ENCODE assay signal across 10 mouse cellular contexts in the genomic region with DNA sequence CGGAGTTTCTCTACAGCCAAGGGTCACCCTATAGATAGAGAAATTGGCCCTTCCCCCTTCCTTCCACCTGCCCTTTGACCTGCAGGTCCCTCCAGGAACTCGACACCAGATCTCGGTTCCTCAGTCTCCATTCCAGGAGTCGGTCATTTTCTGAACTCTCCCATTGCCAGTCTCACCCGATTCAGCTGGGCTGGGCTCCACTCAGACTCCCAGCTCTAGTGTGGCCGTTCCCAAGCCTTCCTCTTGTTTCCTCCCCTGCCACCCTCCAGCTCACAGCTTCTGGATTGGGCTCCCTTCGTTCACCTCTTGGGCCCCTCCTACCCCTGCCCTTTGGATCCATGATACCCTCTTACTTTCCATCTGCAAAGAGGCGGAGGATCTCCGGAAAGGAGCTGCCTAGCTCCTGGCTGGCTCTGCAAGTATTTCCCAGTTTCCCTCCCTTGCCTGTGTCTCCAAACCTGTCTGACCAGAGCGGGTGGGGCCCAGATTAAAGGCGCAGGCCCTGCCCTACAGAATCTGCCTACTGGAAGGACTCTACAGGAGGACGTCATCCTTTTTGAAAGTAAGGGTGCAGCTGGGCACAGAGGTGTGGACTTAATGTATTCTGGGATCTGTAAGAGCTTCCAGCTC. TPM values are rescaled to one million over a fixed set of nuclear protein-coding genes. Genes with fewer than 3 reads are reported as not detected.
DNase-seq lines count a peak whose midpoint lies in the region; ATAC-seq and TF ChIP-seq lines count a peak whose summit lies in the region.
"Had no signal": no experiment of that assay in that cellular context is flagged by ENCODE, and none has a peak within 500 bp of the region (broad histone marks: within the 10 kb centered on the region; RNA-seq: fewer than 3 reads in every experiment).

No protein-coding gene starts in this region.

- H3K36me3 ChIP-seq in hindbrain, embryonic 13.5 days, result peaks cover 8% of the 10 kb centered on the region
- no peaks in the 10 kb centered on the region for H3K36me3 ChIP-seq in hindbrain, postnatal 0 days (ENCODE audit: insufficient read depth, low read length)
- H3K36me3 ChIP-seq in liver, embryonic 11.5 days (ENCODE audit: control insufficient read depth, insufficient read depth, low read length), result peaks cover 2% of the 10 kb centered on the region; the same call in 1 of the 2 replicates
- H3K36me3 ChIP-seq in stomach, postnatal 0 days (ENCODE audit: control insufficient read depth, insufficient read depth, low read length), result peaks cover 6% of the 10 kb centered on the region; the same call in 1 of the 2 replicates
- H3K36me3 ChIP-seq in midbrain, embryonic 16.5 days (ENCODE audit: control insufficient read depth, insufficient read depth, low read length), result peaks cover 2% of the 10 kb centered on the region; the same call in 1 of the 2 replicates

- H3K9me3 ChIP-seq in hindbrain, embryonic 13.5 days, result no peaks in the 10 kb centered on the region
- no peaks in the 10 kb centered on the region for H3K9me3 ChIP-seq in hindbrain, postnatal 0 days (ENCODE audit: low read length)
- no peaks in the 10 kb centered on the region for H3K9me3 ChIP-seq in liver, embryonic 11.5 days (ENCODE audit: control insufficient read depth, low read length)
- no peaks in the 10 kb centered on the region for H3K9me3 ChIP-seq in stomach, postnatal 0 days (ENCODE audit: control insufficient read depth, low read length)
- H3K9me3 ChIP-seq in midbrain, embryonic 16.5 days (replicated peaks; ENCODE audit: control insufficient read depth, low read length, poor library complexity, severe bottlenecking), result no peaks in the 10 kb centered on the region

- WGBS in hindbrain, embryonic 13.5 days, result 60% methylated on average over 12 of the region's 12 CpGs
- 68% methylated on average over 12 of the region's 12 CpGs for WGBS in hindbrain, postnatal 0 days
- 50% methylated on average over 12 of the region's 12 CpGs for WGBS in liver, embryonic 11.5 days
- WGBS in stomach, postnatal 0 days, result 38% methylated on average over 12 of the region's 12 CpGs
- WGBS in midbrain, embryonic 16.5 days, result 68% methylated on average over 12 of the region's 12 CpGs

- H3K4me1 ChIP-seq in hindbrain, embryonic 13.5 days (replicated peaks), result peaks cover 31% of the 10 kb centered on the region
- peaks cover 10% of the 10 kb centered on the region; the same call in 1 of the 2 replicates for H3K4me1 ChIP-seq in hindbrain, postnatal 0 days (ENCODE audit: insufficient read depth, low read length)
- peaks cover 34% of the 10 kb centered on the region for H3K4me1 ChIP-seq in liver, embryonic 11.5 days (replicated peaks; ENCODE audit: control insufficient read depth, insufficient read depth, low read length)
- peaks cover 3% of the 10 kb centered on the region; the same call in 1 of the 2 replicates for H3K4me1 ChIP-seq in stomach, postnatal 0 days (replicated peaks; ENCODE audit: control insufficient read depth, insufficient read depth)
- H3K4me1 ChIP-seq in midbrain, embryonic 16.5 days (ENCODE audit: control insufficient read depth, insufficient read depth, low read length), result peaks cover 19% of the 10 kb centered on the region

- peak; percentile 77 for TF ChIP-seq EP300 in stomach, postnatal 0 days (optimal IDR thresholded peaks at IDR 0.05)

- no peak for TF ChIP-seq CTCF in hindbrain, postnatal 0 days (IDR thresholded peaks at IDR 0.05; ENCODE audit: low read depth)
- TF ChIP-seq CTCF in stomach, postnatal 0 days (IDR thresholded peaks at IDR 0.05; ENCODE audit: low read depth), result no peak

- H3K4me2 ChIP-seq in hindbrain, embryonic 13.5 days, result no peak overlapping the region
- H3K4me2 ChIP-seq in hindbrain, postnatal 0 days (ENCODE audit: low read depth, low read length), result no peak overlapping the region
- peak overlapping the region; percentile 83 for H3K4me2 ChIP-seq in liver, embryonic 11.5 days
- H3K4me2 ChIP-seq in stomach, postnatal 0 days (replicated peaks; ENCODE audit: low read depth), result peak overlapping the region; percentile 52
- no peak overlapping the region for H3K4me2 ChIP-seq in midbrain, embryonic 16.5 days (ENCODE audit: low read length)

- ATAC-seq in hindbrain, embryonic 13.5 days (ENCODE audit: low FRiP score), result no peak
- ATAC-seq in hindbrain, postnatal 0 days, result no peak
- 0 out of 2 replicates have a peak, but pooled peaks have one; percentile 13 for ATAC-seq in liver, embryonic 11.5 days (replicated peaks; ENCODE audit: low FRiP score)
- peak; percentile 84 for ATAC-seq in stomach, postnatal 0 days (ENCODE audit: low FRiP score, low TSS enrichment)
- ATAC-seq in midbrain, embryonic 16.5 days, result no peak
- ATAC-seq: inflammation-experienced regulatory T-cells, adult 6 months; Patski had no signal

- H3K9ac ChIP-seq in hindbrain, embryonic 13.5 days, result 0 out of 2 replicates have a peak overlapping the region, but pooled peaks have one; percentile 6
- no peak overlapping the region for H3K9ac ChIP-seq in hindbrain, postnatal 0 days (replicated peaks; ENCODE audit: low read length)
- peak overlapping the region; percentile 95; the same call in 1 of the 2 replicates for H3K9ac ChIP-seq in liver, embryonic 11.5 days (ENCODE audit: low read depth, low read length)
- peak overlapping the region; percentile 63 for H3K9ac ChIP-seq in stomach, postnatal 0 days (ENCODE audit: low read length)
- H3K9ac ChIP-seq in midbrain, embryonic 16.5 days (ENCODE audit: low read depth, low read length), result no peak overlapping the region

- H3K27ac ChIP-seq in hindbrain, embryonic 13.5 days, result no peak overlapping the region
- no peak overlapping the region for H3K27ac ChIP-seq in hindbrain, postnatal 0 days
- no peak overlapping the region for H3K27ac ChIP-seq in liver, embryonic 11.5 days (ENCODE audit: low read depth, low read length)
- peak overlapping the region; percentile 95 for H3K27ac ChIP-seq in stomach, postnatal 0 days (replicated peaks)
- no peak overlapping the region for H3K27ac ChIP-seq in midbrain, embryonic 16.5 days (ENCODE audit: low read length)

- no peaks in the 10 kb centered on the region for H3K27me3 ChIP-seq in hindbrain, embryonic 13.5 days
- H3K27me3 ChIP-seq in hindbrain, postnatal 0 days (ENCODE audit: insufficient read depth, low read length), result no peaks in the 10 kb centered on the region
- no peaks in the 10 kb centered on the region for H3K27me3 ChIP-seq in liver, embryonic 11.5 days (replicated peaks; ENCODE audit: control insufficient read depth, insufficient read depth, low read length)
- no peaks in the 10 kb centered on the region for H3K27me3 ChIP-seq in stomach, postnatal 0 days (ENCODE audit: control insufficient read depth, insufficient read depth, low read length)
- no peaks in the 10 kb centered on the region for H3K27me3 ChIP-seq in midbrain, embryonic 16.5 days (ENCODE audit: control insufficient read depth, insufficient read depth, low read depth, low read length)
- H3K27me3 ChIP-seq: Patski had no signal

- no peak for DNase-seq in hindbrain, postnatal 0 days (ENCODE audit: low spot score)
- DNase-seq in kidney, adult 11 months, result peak; percentile 46
- DNase-seq in liver, embryonic 11.5 days (ENCODE audit: low spot score), result peak; percentile 43
- peak; percentile 91 for DNase-seq in stomach, postnatal 0 days (ENCODE audit: low spot score)
- no peak for DNase-seq in frontal cortex, postnatal 36 days (ENCODE audit: low spot score in 2 of 2)
- no peak for DNase-seq in adrenal gland, adult 8-10 months

- no peak overlapping the region for H3K4me3 ChIP-seq in hindbrain, embryonic 13.5 days
- H3K4me3 ChIP-seq in hindbrain, postnatal 0 days (ENCODE audit: low read length), result no peak overlapping the region
- peak overlapping the region; percentile 86 for H3K4me3 ChIP-seq in liver, embryonic 11.5 days (ENCODE audit: low read depth, low read length)
- H3K4me3 ChIP-seq in stomach, postnatal 0 days (ENCODE audit: low read depth, low read length), result peak overlapping the region; percentile 37
- no peak overlapping the region for H3K4me3 ChIP-seq in midbrain, embryonic 16.5 days (ENCODE audit: low read depth, low read length)

RNA-seq across cellular contexts. Expression of a gene that starts 1.8 kb away (rescaled TPM):
- polyA plus RNA-seq in hindbrain, embryonic 13.5 days (2015; fragmentation: Nextera tagmentation; extraction: Ambion mirVana), result 1.2 and 1.3 TPM in 2 replicates
- 0.52 and 0.54 TPM in 2 replicates for total RNA-seq in hindbrain, postnatal 0 days (2014; rRNA removed)
- polyA plus RNA-seq in hindbrain, postnatal 0 days (2015; fragmentation: Nextera tagmentation; extraction: Ambion mirVana), result 1.1 and 1.5 TPM in 2 replicates
- polyA plus RNA-seq in liver, embryonic 11.5 days (2014; fragmentation: Nextera tagmentation; extraction: Ambion mirVana), result 2.0 TPM in 2 replicates
- polyA plus RNA-seq in stomach, postnatal 0 days (2015; fragmentation: Nextera tagmentation; extraction: Ambion mirVana), result 51.9 and 54.1 TPM in 2 replicates
- 1.0 and 1.2 TPM in 2 replicates for polyA plus RNA-seq in midbrain, embryonic 16.5 days (2015; fragmentation: Nextera tagmentation; extraction: Ambion mirVana)
- 1 to 10 TPM; 4.4 to 7.1 (median 5.9) TPM for total RNA-seq in adrenal gland, adult 8-10 months (2022)

RNA-seq across cellular contexts. Expression of a gene that starts 1.9 kb away (rescaled TPM):
- polyA plus RNA-seq in hindbrain, embryonic 13.5 days (2015; fragmentation: Nextera tagmentation; extraction: Ambion mirVana), result 66.2 and 69.1 TPM in 2 replicates
- 78.8 and 98.1 TPM in 2 replicates for total RNA-seq in hindbrain, postnatal 0 days (2014; rRNA removed)
- polyA plus RNA-seq in hindbrain, postnatal 0 days (2015; fragmentation: Nextera tagmentation; extraction: Ambion mirVana), result 42.9 and 43.0 TPM in 2 replicates
- polyA plus RNA-seq in liver, embryonic 11.5 days (2014; fragmentation: Nextera tagmentation; extraction: Ambion mirVana), result 52.0 TPM in 2 replicates
- polyA plus RNA-seq in stomach, postnatal 0 days (2015; fragmentation: Nextera tagmentation; extraction: Ambion mirVana), result 15.9 and 19.0 TPM in 2 replicates
- 61.4 and 65.7 TPM in 2 replicates for polyA plus RNA-seq in midbrain, embryonic 16.5 days (2015; fragmentation: Nextera tagmentation; extraction: Ambion mirVana)
- total RNA-seq in adrenal gland, adult 8-10 months (2022), result 10 to 100 TPM; 48.2 to 66.6 (median 55.9) TPM

RNA-seq across cellular contexts. Expression of a gene that starts 9.3 kb away (rescaled TPM):
- 122 and 129 TPM in 2 replicates for polyA plus RNA-seq in hindbrain, embryonic 13.5 days (2015; fragmentation: Nextera tagmentation; extraction: Ambion mirVana)
- total RNA-seq in hindbrain, postnatal 0 days (2014; rRNA removed), result 54.9 and 76.9 TPM in 2 replicates
- polyA plus RNA-seq in hindbrain, postnatal 0 days (2015; fragmentation: Nextera tagmentation; extraction: Ambion mirVana), result 135 and 142 TPM in 2 replicates
- 111 and 113 TPM in 2 replicates for polyA plus RNA-seq in liver, embryonic 11.5 days (2014; fragmentation: Nextera tagmentation; extraction: Ambion mirVana)
- 161 and 166 TPM in 2 replicates for polyA plus RNA-seq in stomach, postnatal 0 days (2015; fragmentation: Nextera tagmentation; extraction: Ambion mirVana)
- polyA plus RNA-seq in midbrain, embryonic 16.5 days (2015; fragmentation: Nextera tagmentation; extraction: Ambion mirVana), result 91.3 and 107 TPM in 2 replicates
- total RNA-seq in adrenal gland, adult 8-10 months (2022), result 100 to 1,000 TPM; 233 to 293 (median 254) TPM

RNA-seq across cellular contexts. Expression of a gene that starts 30.2 kb away (rescaled TPM):
- 2.6 and 2.9 TPM in 2 replicates for polyA plus RNA-seq in hindbrain, embryonic 13.5 days (2015; fragmentation: Nextera tagmentation; extraction: Ambion mirVana)
- 8.3 and 10.1 TPM in 2 replicates for total RNA-seq in hindbrain, postnatal 0 days (2014; rRNA removed)
- polyA plus RNA-seq in hindbrain, postnatal 0 days (2015; fragmentation: Nextera tagmentation; extraction: Ambion mirVana), result 8.6 and 10.3 TPM in 2 replicates
- 5.6 and 7.0 TPM in 2 replicates for polyA plus RNA-seq in liver, embryonic 11.5 days (2014; fragmentation: Nextera tagmentation; extraction: Ambion mirVana)
- polyA plus RNA-seq in stomach, postnatal 0 days (2015; fragmentation: Nextera tagmentation; extraction: Ambion mirVana), result 12.3 and 16.2 TPM in 2 replicates
- 1.2 and 1.9 TPM in 2 replicates for polyA plus RNA-seq in midbrain, embryonic 16.5 days (2015; fragmentation: Nextera tagmentation; extraction: Ambion mirVana)
- 1 to 10 TPM; 4.1 to 6.9 (median 5.4) TPM for total RNA-seq in adrenal gland, adult 8-10 months (2022)
- polyA plus RNA-seq: inflammation-experienced regulatory T-cells, adult 6 months had no signal

RNA-seq across cellular contexts. Expression of a gene that starts 37.2 kb away (rescaled TPM):
- polyA plus RNA-seq in hindbrain, embryonic 13.5 days (2015; fragmentation: Nextera tagmentation; extraction: Ambion mirVana), result 495 and 508 TPM in 2 replicates
- 231 and 236 TPM in 2 replicates for total RNA-seq in hindbrain, postnatal 0 days (2014; rRNA removed)
- polyA plus RNA-seq in hindbrain, postnatal 0 days (2015; fragmentation: Nextera tagmentation; extraction: Ambion mirVana), result 388 and 401 TPM in 2 replicates
- 694 and 747 TPM in 2 replicates for polyA plus RNA-seq in liver, embryonic 11.5 days (2014; fragmentation: Nextera tagmentation; extraction: Ambion mirVana)
- 230 and 233 TPM in 2 replicates for polyA plus RNA-seq in stomach, postnatal 0 days (2015; fragmentation: Nextera tagmentation; extraction: Ambion mirVana)
- polyA plus RNA-seq in midbrain, embryonic 16.5 days (2015; fragmentation: Nextera tagmentation; extraction: Ambion mirVana), result 419 and 444 TPM in 2 replicates
- total RNA-seq in adrenal gland, adult 8-10 months (2022), result 100 to 1,000 TPM; 250 to 360 (median 279) TPM

Comparison
In these comparisons a context has a peak if more than half of its experiments do, and no peak if none do; other contexts are left out.
1. H3K9ac ChIP-seq: peak in hindbrain, embryonic 13.5 days (single experiment), liver, embryonic 11.5 days (single experiment) and stomach, postnatal 0 days (single experiment); none in hindbrain, postnatal 0 days (single experiment) and midbrain, embryonic 16.5 days (single experiment).
2. ATAC-seq: peak in liver, embryonic 11.5 days (single experiment) and stomach, postnatal 0 days (single experiment); none in hindbrain, embryonic 13.5 days (single experiment), hindbrain, postnatal 0 days (single experiment) and midbrain, embryonic 16.5 days (single experiment).
3. H3K4me2 ChIP-seq: peak in liver, embryonic 11.5 days (single experiment) and stomach, postnatal 0 days (single experiment); none in hindbrain, embryonic 13.5 days (single experiment), hindbrain, postnatal 0 days (single experiment) and midbrain, embryonic 16.5 days (single experiment).
4. H3K4me3 ChIP-seq: peak in liver, embryonic 11.5 days (single experiment) and stomach, postnatal 0 days (single experiment); none in hindbrain, embryonic 13.5 days (single experiment), hindbrain, postnatal 0 days (single experiment) and midbrain, embryonic 16.5 days (single experiment).
5. DNase-seq: peak in kidney, adult 11 months (single experiment), liver, embryonic 11.5 days (single experiment) and stomach, postnatal 0 days (single experiment); none in hindbrain, postnatal 0 days (single experiment), frontal cortex, postnatal 36 days (0 of 2) and adrenal gland, adult 8-10 months (single experiment).
6. RNA of a gene that starts 1.8 kb away (polyA plus RNA-seq): 51.9 to 54.1 TPM in stomach, postnatal 0 days; 2.0 TPM in liver, embryonic 11.5 days, 1.2 to 1.3 TPM in hindbrain, embryonic 13.5 days, 1.0 to 1.2 TPM in midbrain, embryonic 16.5 days and 1.1 to 1.5 TPM in hindbrain, postnatal 0 days; every median in the first group is over 10 times any median in the second.